Mouse (Mus musculus) left cerebral cortex, postnatal 10 days (tissue): Measurements from ENCODE around the gene Smok2b. TPM values are rescaled to one million over a fixed set of nuclear protein-coding genes. Genes with fewer than 3 reads are reported as not detected.
A peak's percentile ranks its signal among the peaks of the same experiment; 100 is the strongest.
"Not testable (repeated sequence)": the region's sequence is repeated elsewhere in the genome, so short reads cannot be mapped to it uniquely, and the experiment has no call there.

Experiments
- DNase-seq, 2 experiments: peaks; one replicate each; pipeline ENCODE4 v3.0.0; 2021 to 2022; ENCODE audit warnings: low spot score in 2 of 2, mixed read lengths in 1 of 2; ENCODE audit errors: extremely low spot score in 1 of 2
- intact Hi-C: fragments of 180-260 bp; cut with DNase I; formaldehyde crosslinking; loops from one replicate; pipeline ENCODE4 v1.15.1; 2025
- total RNA-seq, 2 experiments: library from RNA; stranded (reverse); gene quantifications; 2 replicates each; pipeline ENCODE4 v1.2.3; 2021

Gene Smok2b
- total RNA-seq, 2 experiments from 2014 or later: not detected

DNA sequence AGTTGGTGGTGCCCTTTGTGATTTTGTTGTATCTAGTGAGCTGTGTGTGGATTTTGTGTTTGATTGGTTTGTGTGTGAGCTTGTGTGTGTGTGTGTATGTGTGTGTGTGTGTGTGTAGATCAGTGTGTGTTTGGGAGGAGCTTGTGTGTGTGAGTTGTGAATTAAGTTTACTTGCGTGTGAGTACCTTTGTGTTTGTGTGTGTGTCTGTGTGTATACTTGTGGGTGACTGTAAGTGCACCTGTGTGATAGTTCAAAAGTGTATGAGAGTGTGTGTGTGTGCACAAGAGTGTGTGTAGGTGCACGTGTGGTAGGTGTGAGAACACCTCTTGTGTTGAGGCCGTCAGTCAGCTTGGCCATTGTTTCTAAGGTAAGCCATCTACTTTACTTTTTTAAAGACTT is 9.2 kb upstream of the Smok2b start, which contains the start of gene Smok2a:
Smok2a (plus strand) TSS at position 301 of the 400 bp plus-strand sequence.
- DNase-seq: no peak
- intact Hi-C loops: no loop called here

DNA sequence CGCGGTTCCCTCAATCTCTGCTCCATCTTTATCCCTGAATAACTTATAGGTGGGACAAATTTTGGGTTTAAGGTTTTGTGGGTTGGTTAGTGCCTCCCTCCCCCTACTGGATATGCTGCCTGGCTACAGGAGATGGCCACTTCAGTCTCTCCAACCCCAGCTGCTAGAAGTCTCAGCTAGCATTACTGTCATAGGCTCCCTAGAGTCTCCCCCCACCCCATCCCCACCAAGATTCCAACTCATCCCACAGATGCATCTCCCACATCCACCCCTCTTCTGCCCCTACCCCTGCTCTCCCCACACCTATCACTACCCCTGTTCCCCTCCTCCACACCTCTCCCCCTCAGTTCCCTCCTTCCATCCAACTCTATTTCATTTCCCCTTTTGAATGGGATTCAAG is 8.1 kb upstream of the Smok2b start:
- DNase-seq: peak in 1 of 2 experiments; percentile 17
- intact Hi-C loops: not testable (repeated sequence)

DNA sequence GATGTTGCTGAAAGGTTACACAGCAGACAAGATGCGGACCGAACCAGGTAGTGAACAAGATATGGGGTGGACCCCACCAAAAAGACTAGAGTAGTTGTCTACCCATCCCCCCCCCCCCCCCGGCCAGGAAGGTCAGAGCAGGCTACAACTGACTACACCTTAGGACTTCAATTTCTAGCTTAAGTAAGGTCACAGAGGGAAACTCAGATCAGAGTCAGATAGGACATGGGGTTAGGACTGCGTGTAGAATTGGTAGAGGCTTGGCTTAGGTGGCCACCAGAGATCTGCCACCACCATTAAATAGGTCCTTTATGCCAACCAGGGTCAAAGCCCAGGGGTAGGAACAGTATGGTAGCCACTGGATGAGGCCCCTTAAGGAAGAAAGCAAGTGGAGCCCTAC is 9.4 kb downstream of the Smok2b start:
- intact Hi-C loops, DNase-seq: not testable (repeated sequence)

DNA sequence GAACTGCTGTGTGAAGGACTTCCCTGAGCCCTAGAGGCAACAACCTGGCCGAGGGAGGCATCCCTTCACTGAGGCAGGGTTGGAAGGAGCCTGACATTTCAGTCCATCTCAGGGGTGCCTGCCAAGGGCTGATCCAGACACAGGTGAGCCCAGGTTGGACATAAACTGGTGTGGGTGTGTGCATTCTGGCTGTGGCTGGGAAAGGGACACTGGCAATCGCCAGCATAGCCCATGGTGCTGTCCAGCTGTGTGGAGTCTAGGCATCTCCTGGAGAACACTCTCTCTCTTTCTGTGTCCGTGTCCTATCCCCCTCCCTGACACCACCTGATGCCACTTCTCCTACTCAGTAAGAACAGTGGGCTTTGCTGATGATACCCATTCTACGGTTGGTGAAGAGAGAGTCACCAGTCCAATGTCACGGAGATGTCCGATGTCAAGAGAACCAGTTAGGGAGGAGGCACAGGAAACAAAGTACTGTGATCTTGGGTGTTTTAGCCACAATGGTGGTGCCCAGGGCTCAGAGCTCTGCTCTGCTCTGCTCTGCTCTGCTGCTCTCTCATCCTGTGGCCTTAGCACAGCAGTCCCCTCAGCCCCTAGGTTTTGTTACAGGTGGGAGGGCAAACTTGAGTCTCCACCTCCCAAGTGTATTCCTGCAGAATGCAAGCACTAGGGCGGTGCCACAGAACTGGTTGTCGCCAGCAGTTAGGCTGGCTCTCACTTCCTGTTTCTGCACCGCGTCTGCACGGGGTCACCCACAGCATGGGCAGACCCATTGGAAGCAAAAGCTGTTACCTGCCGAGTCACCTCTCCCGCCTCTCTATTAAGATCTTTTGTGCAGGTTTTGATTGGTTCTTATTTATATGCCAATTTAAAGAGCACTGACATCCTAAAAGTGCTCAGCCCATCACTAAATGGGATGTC is 11.0 kb downstream of the Smok2b start:
- intact Hi-C loops: not testable (repeated sequence)

DNA sequence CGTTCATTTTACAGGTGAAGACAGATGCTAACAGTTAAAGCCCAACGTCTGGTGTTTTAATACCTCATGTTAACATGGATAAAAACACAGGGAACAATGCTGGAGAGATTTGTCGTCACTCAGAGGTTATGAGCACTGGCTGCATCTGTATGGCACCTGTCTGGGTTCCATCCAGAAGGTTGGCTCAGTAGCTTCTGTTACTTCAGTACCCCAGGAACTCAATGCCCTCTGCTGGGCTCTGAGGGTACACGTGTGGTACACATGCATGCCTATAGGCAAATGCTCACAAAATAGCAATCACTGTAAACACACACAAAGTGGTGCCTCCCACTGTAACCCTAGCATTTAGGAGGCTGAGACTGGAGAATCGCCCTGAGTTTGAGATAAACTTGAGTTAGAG is 24.7 kb downstream of the Smok2b start:
- intact Hi-C loops, DNase-seq: not testable (repeated sequence)

More for the DNA sequence above, 11.0 kb downstream of the Smok2b start:
- peak in 1 of 2 experiments; percentile 13 for DNase-seq

Other genes starting within 250 kb of the Smok2b start
- gene Wtap, start 236.1 kb upstream of the Smok2b start, total RNA-seq: 10 to 100 TPM; 63.3 to 65.8 TPM
- gene Sod2, start 223.4 kb upstream of the Smok2b start, total RNA-seq: 100 to 1,000 TPM; 227 to 240 TPM
- gene Gpr31b, start 178.0 kb upstream of the Smok2b start, total RNA-seq: under 1 TPM in 1 of 2 experiments, not detected in 1; 0.34 TPM
- under 1 TPM; 0.28 to 0.71 TPM for gene Tcp10b, start 169.2 kb upstream of the Smok2b start, total RNA-seq
- gene Unc93a, start 98.4 kb upstream of the Smok2b start, total RNA-seq: under 1 TPM in 1 of 2 experiments, not detected in 1; 0.32 TPM
- not detected for gene Smok2a, start 9.1 kb upstream of the Smok2b start, total RNA-seq
- not detected for gene Tcp10c, start 124.3 kb downstream of the Smok2b start, total RNA-seq